Mouse (Mus musculus) forebrain, embryonic 11.5 days (tissue): ENCODE measurements at regions not wholly inside any gene's neighbourhood (a gene's known extent, or its start where the extent isn't known, plus 50 kb on each side); places are given as distances from the start of the nearest gene placed in this dataset.
A peak's percentile ranks its signal among the peaks of the same experiment; 100 is the strongest.

Experiments
- ATAC-seq: fragments of 200-750 bp; cut with Nextera tagmentation; replicated peaks from 2 replicates; pipeline ENCODE4 v1.8.0; 2017; ENCODE audit warnings: moderate TSS enrichment; ENCODE audit not compliant: low FRiP score
- DNase-seq: peaks from one replicate; pipeline ENCODE4 v3.0.0-alpha.2; 2017; ENCODE audit warnings: low spot score
- H3K27ac ChIP-seq: fragments of 300-500 bp; sonication (generic); 2 replicates; pipeline ENCODE4 v1.5.1; 2014; ENCODE audit warnings: low read depth, low read length
- H3K27me3 ChIP-seq: fragments of 300-500 bp; sonication (generic); 2 replicates; pipeline ENCODE4 v1.6.1; 2014; ENCODE audit warnings: mild to moderate bottlenecking, low read length, mixed read lengths; ENCODE audit not compliant: control insufficient read depth, insufficient read depth
- H3K36me3 ChIP-seq: fragments of 300-500 bp; sonication (generic); 2 replicates; pipeline ENCODE4 v1.6.1; 2014; ENCODE audit warnings: mild to moderate bottlenecking, low read length, moderate library complexity, mixed read lengths; ENCODE audit not compliant: control insufficient read depth, insufficient read depth
- H3K4me1 ChIP-seq: fragments of 300-500 bp; sonication (generic); replicated peaks from 2 replicates; pipeline ENCODE4 v1.6.1; 2014; ENCODE audit warnings: low read length, mixed read lengths; ENCODE audit not compliant: control insufficient read depth, insufficient read depth
- H3K4me2 ChIP-seq: fragments of 300-500 bp; sonication (generic); 2 replicates; pipeline ENCODE4 v1.6.1; 2014; ENCODE audit warnings: low read depth, mild to moderate bottlenecking, low read length, moderate library complexity, mixed read lengths; ENCODE audit not compliant: severe bottlenecking
- H3K4me3 ChIP-seq: fragments of 300-500 bp; sonication (generic); 2 replicates; pipeline ENCODE4 v1.5.1; 2014; ENCODE audit warnings: low read depth, low read length
- H3K9ac ChIP-seq: fragments of 300-500 bp; sonication (generic); 2 replicates; pipeline ENCODE4 v1.6.1; 2014; ENCODE audit warnings: low read length
- H3K9me3 ChIP-seq: fragments of 300-500 bp; sonication (generic); 2 replicates; pipeline ENCODE4 v1.6.1; 2016; ENCODE audit warnings: low read length, mixed read lengths; ENCODE audit not compliant: control insufficient read depth
- WGBS: fragments of 180-500 bp; shearing (Covaris S2); extraction: QIAGEN DNeasy Blood & Tissue Kit; methylation state at CpG from one replicate; pipeline ENCODE4 v1.1.7; 2014; 5-methylcytosine and 5-hydroxymethylcytosine counted together

GRCm38 (mm10) chr13:110485515-110485914, 90.7 kb downstream of the Plk2 start:
- Histone ChIP-seq H3K27me3 (no peaks in the 10 kb centered on the region), H3K9ac (no peak overlapping the region), H3K27ac (no peak overlapping the region), H3K4me1 (no peaks in the 10 kb centered on the region), H3K36me3 (no peaks in the 10 kb centered on the region), H3K4me2 (no peak overlapping the region), H3K9me3 (no peaks in the 10 kb centered on the region), H3K4me3 (no peak overlapping the region)
- ATAC-seq (no peak), DNase-seq (no peak)
- WGBS = 90% methylated on average over 1 of the region's 1 CpGs

GRCm38 (mm10) chr13:110490166-110490565, 95.3 kb downstream of the Plk2 start:
- no peaks in the 10 kb centered on the region for H3K27me3 ChIP-seq
- H3K36me3 ChIP-seq = no peaks in the 10 kb centered on the region
- no peaks in the 10 kb centered on the region for H3K9me3 ChIP-seq
- H3K4me2 ChIP-seq = no peak overlapping the region
- no peak overlapping the region for H3K9ac ChIP-seq
- no peaks in the 10 kb centered on the region for H3K4me1 ChIP-seq
- no peak overlapping the region for H3K27ac ChIP-seq
- no peak for ATAC-seq
- no peak overlapping the region for H3K4me3 ChIP-seq
- 82% methylated on average over 2 of the region's 2 CpGs for WGBS
- DNase-seq = no peak

DNA sequence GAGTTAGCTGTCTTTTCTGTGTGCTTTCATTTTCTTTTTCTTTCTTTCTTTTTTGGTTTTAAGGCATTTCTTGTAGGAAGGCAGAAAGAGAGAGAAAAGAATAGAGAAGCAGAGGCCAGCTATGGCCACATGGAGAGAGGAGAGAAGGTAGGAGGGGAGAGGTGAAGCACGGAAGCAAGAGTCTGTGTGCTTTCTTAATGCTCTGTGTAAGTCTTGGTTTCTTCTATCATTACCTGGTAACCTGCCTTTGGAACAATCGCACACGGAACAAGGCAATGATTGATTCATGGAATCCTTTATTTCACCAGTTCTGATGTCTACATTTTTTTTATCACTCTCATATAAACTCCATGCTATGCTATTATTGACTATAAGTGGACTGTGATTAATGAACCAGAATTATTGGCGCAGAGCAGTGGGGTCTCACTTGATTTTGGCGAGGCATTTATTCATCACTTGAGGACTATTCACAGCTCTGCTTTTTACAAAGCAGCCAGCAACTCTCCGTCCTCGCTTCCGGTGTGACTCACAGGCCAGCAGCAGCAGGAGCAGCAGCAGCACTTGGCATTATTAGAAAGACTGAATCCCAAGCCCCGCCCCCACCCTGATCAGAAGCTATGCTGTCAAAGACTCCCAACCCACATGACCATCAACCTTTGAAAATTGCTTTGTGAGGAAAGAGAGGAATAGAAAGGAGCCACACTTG, 97.6 kb downstream of the Plk2 start:
- peak; percentile 77 for DNase-seq
- Histone ChIP-seq H3K4me3 (no peak overlapping the region), H3K4me1 (no peaks in the 10 kb centered on the region), H3K27me3 (no peaks in the 10 kb centered on the region), H3K9ac (no peak overlapping the region), H3K9me3 (no peaks in the 10 kb centered on the region), H3K4me2 (peak overlapping the region; percentile 5; the same call in 1 of the 2 replicates), H3K36me3 (no peaks in the 10 kb centered on the region), H3K27ac (no peak overlapping the region; the same call in 1 of the 2 replicates)
- WGBS = 27% methylated on average over 9 of the region's 9 CpGs
- peak; percentile 94 for ATAC-seq

DNA sequence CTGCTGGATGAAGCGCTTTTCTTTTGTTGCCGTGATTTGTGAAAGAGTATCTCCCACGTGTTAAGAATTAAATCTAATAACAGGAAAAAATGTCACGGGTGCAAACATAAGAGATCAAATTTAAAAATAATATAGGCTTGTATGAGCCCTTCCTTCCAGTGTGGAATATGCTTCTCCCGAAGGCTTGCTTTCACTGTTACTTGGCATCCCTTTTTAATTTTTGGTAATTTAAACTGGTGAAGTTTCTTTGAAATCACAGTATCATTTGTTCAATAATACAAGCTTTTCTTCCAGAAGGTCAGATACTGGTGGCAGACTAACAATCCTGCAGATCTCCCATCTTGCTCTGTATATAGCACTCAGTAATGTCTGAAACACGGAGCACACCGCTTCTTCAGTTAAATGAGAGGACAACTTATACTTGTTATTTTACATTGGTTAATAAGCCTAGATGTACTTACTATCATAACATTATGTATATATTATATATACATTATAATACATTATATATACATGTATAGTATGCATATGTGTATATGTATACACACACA, 98.2 kb downstream of the Plk2 start:
- Histone ChIP-seq H3K9me3 (no peaks in the 10 kb centered on the region), H3K4me2 (peak overlapping the region; percentile 5; the same call in 1 of the 2 replicates), H3K9ac (no peak overlapping the region), H3K36me3 (no peaks in the 10 kb centered on the region), H3K27me3 (no peaks in the 10 kb centered on the region), H3K27ac (no peak overlapping the region), H3K4me1 (no peaks in the 10 kb centered on the region), H3K4me3 (no peak overlapping the region)
- no peak for DNase-seq
- ATAC-seq = peak; percentile 44; the same call in 1 of the 2 replicates
- WGBS = 52% methylated on average over 7 of the region's 7 CpGs

DNA sequence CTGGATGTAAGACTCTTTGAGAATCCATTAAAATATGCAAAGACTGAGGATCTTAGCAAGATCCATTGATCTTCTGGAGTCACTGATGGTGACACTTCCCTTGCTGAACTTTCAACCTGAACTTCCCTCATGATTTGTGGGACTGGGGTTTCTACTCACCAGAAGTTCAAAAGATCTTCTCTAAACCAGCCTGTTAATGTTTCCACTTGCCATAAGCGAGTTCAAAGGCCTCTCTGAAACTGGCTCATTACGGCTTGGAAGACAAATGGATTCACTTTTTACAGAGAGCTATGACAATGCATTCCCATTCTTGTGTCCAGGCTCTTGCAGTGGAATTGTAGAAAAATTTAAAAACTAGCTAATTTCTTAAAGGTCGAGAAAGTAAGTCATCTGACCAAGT, 102.6 kb downstream of the Plk2 start:
- WGBS = 92% methylated on average over 3 of the region's 3 CpGs
- Histone ChIP-seq H3K4me1 (no peaks in the 10 kb centered on the region), H3K4me2 (no peak overlapping the region), H3K9ac (no peak overlapping the region), H3K27ac (no peak overlapping the region), H3K4me3 (no peak overlapping the region), H3K36me3 (no peaks in the 10 kb centered on the region), H3K27me3 (no peaks in the 10 kb centered on the region), H3K9me3 (no peaks in the 10 kb centered on the region)
- ATAC-seq (no peak), DNase-seq (no peak)

GRCm38 (mm10) chr13:110507814-110508362, 113.0 kb downstream of the Plk2 start:
- Histone ChIP-seq H3K36me3 (no peaks in the 10 kb centered on the region), H3K27me3 (no peaks in the 10 kb centered on the region), H3K4me3 (no peak overlapping the region), H3K4me1 (no peaks in the 10 kb centered on the region), H3K27ac (no peak overlapping the region), H3K9me3 (no peaks in the 10 kb centered on the region), H3K4me2 (no peak overlapping the region), H3K9ac (no peak overlapping the region)
- whole genome bisulfite sequencing = 69% methylated on average over 1 of the region's 1 CpGs
- ATAC-seq (no peak), DNase-seq (no peak)

- WGBS = 95% methylated on average over 8 of the region's 8 CpGs
- H3K4me3 ChIP-seq = no peak overlapping the region
- H3K4me2 ChIP-seq = no peak overlapping the region
- H3K27ac ChIP-seq = no peak overlapping the region
- ATAC-seq (no peak), DNase-seq (no peak)
- no peaks in the 10 kb centered on the region for H3K27me3 ChIP-seq
- no peak overlapping the region for H3K9ac ChIP-seq
- H3K9me3 ChIP-seq = no peaks in the 10 kb centered on the region
- H3K36me3 ChIP-seq = no peaks in the 10 kb centered on the region
- no peaks in the 10 kb centered on the region for H3K4me1 ChIP-seq
Observed at GRCm38 (mm10) chr13:110517986-110518385, 123.1 kb downstream of the Plk2 start.

DNA sequence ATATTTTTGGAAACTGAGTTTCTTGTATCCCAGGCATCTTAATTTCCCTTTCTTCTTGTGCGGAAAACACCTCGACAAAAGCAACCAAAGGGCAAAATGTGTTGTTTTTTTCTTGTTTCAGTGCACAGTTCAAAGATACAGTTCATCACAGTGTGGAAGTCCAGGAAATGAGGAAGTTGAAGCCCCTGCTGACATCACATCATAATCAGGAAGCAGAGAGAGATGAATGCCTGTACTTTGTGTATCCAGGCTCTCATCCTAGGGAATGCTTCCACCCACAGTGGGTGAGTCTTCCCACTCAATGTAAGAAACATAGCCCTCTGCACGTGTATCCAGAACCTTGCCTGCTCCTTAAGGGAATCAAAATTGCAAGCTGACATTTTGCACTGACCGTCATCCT, 128.1 kb downstream of the Plk2 start:
- ATAC-seq = no peak
- 87% methylated on average over 4 of the region's 4 CpGs for WGBS

DNA sequence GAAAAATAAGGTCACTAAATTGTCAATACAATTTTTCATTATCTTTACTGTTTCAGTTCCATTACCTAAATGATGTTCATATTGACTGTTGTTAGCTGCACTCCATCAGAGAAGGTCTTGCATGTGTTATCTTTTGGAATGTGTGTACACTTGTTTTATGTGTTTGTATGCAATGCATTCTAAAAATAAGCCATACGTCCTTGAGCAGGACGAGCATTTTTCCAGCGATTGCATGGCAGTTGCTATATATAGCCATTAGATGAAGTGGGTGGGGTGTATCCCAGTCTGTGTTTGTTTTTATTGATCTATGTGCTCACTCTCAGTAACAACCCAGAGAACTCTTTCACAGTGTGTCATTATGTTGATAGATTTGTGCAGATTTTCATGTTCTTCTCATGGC, 132.8 kb downstream of the Plk2 start:
- ATAC-seq (no peak), DNase-seq (no peak)
- no peaks in the 10 kb centered on the region for H3K36me3 ChIP-seq
- no peak overlapping the region for H3K4me3 ChIP-seq
- 91% methylated on average over 3 of the region's 3 CpGs for WGBS
- H3K27me3 ChIP-seq = no peaks in the 10 kb centered on the region
- H3K9ac ChIP-seq = no peak overlapping the region
- H3K27ac ChIP-seq = no peak overlapping the region
- no peaks in the 10 kb centered on the region for H3K4me1 ChIP-seq
- no peaks in the 10 kb centered on the region for H3K9me3 ChIP-seq
- H3K4me2 ChIP-seq = no peak overlapping the region

More for the DNA sequence above, 128.1 kb downstream of the Plk2 start:
- Histone ChIP-seq H3K4me1 (no peaks in the 10 kb centered on the region), H3K27ac (no peak overlapping the region), H3K9me3 (no peaks in the 10 kb centered on the region), H3K4me2 (no peak overlapping the region), H3K36me3 (no peaks in the 10 kb centered on the region), H3K4me3 (no peak overlapping the region), H3K9ac (no peak overlapping the region), H3K27me3 (no peaks in the 10 kb centered on the region)
- no peak for DNase-seq
